Mouse (Mus musculus) cerebellum, adult 2 months (tissue): ENCODE data around the gene Ube2j1. TPM values are rescaled to one million over a fixed set of nuclear protein-coding genes. Genes with fewer than 3 reads are reported as not detected.

ENCODE experiments used
- DNase-seq, 2 experiments: peaks; one replicate each; pipeline ENCODE4 v3.0.0; 2021
- H3K27ac ChIP-seq: fragments of 200-500 bp; 2 replicates; pipeline ENCODE4 v1.5.1; 2012; ENCODE audit warnings: low read length, control low read depth, inconsistent platforms; ENCODE audit not compliant: insufficient read depth
- H3K27me3 ChIP-seq: fragments of 200-500 bp; 2 replicates; pipeline ENCODE4 v1.6.1; 2012; ENCODE audit warnings: inconsistent platforms, mild to moderate bottlenecking, low read length, moderate library complexity; ENCODE audit not compliant: control insufficient read depth, insufficient read depth
- H3K4me1 ChIP-seq: fragments of 200-500 bp; 2 replicates; pipeline ENCODE4 v1.6.1; 2011; ENCODE audit warnings: low read length; ENCODE audit not compliant: control insufficient read depth, insufficient read depth
- H3K4me3 ChIP-seq: fragments of 200-500 bp; replicated peaks from 2 replicates; pipeline ENCODE3; 2011; ENCODE audit warnings: mild to moderate bottlenecking, low read depth, low read length, control low read depth; ENCODE audit not compliant: insufficient read depth
- CTCF ChIP-seq: fragments of 200-500 bp; IDR thresholded peaks from 2 replicates; pipeline ENCODE4 v1.5.1; 2011; ENCODE audit warnings: low read depth, mild to moderate bottlenecking, control low read depth, low read length, moderate library complexity, borderline replicate concordance; ENCODE audit not compliant: insufficient read depth
- POLR2A ChIP-seq: fragments of 200-500 bp; IDR thresholded peaks from 2 replicates; pipeline ENCODE4 v1.6.1; 2011; ENCODE audit warnings: low read length, control low read depth, borderline replicate concordance; ENCODE audit not compliant: insufficient read depth
- WGBS: fragments of 180-500 bp; shearing (Covaris S2); methylation state at CpG from one replicate; pipeline ENCODE4 v1.1.7; 2018; 5-methylcytosine and 5-hydroxymethylcytosine counted together
- polyA plus RNA-seq: library from polyadenylated mRNA; depleted of rRNA; stranded (reverse); fragments of >200 nt; gene quantifications from 2 replicates; pipeline ENCODE4 v1.2.3, GENCODE M21; 2012

Ube2j1 gene
- polyA plus RNA-seq, 1 experiment = 80.8 TPM

- Histone ChIP-seq H3K4me1 (peaks cover 4% of the 10 kb centered on the region), H3K4me3 (no peak overlapping the region), H3K27ac (no peak overlapping the region), H3K27me3 (no peaks in the 10 kb centered on the region)
- 85% methylated on average over 5 of the region's 5 CpGs for WGBS
- TF ChIP-seq POLR2A (no peak), CTCF (no peak)
- no peak for DNase-seq
Observed at GRCm38 (mm10) chr4:33052650-33053049, 21.4 kb downstream of the Ube2j1 start.

- no peak for DNase-seq
- TF ChIP-seq POLR2A (no peak), CTCF (no peak)
- no peak overlapping the region for H3K27ac ChIP-seq
- peaks cover 4% of the 10 kb centered on the region for H3K4me1 ChIP-seq
- no peaks in the 10 kb centered on the region for H3K27me3 ChIP-seq
- H3K4me3 ChIP-seq = no peak overlapping the region
Observed at GRCm38 (mm10) chr4:33054426-33054825, 23.2 kb downstream of the Ube2j1 start.

- H3K4me1 ChIP-seq = peaks cover 4% of the 10 kb centered on the region
- no peaks in the 10 kb centered on the region for H3K27me3 ChIP-seq
- 95% methylated on average over 1 of the region's 1 CpGs for WGBS
- TF ChIP-seq POLR2A = no peak
- no peak for DNase-seq
- H3K27ac ChIP-seq = no peak overlapping the region
- no peak overlapping the region for H3K4me3 ChIP-seq
Observed at GRCm38 (mm10) chr4:33056317-33056716, 25.1 kb downstream of the Ube2j1 start.

GRCm38 (mm10) chr4:33057890-33058687, 26.9 kb downstream of the Ube2j1 start:
- WGBS = 77% methylated on average over 11 of the region's 11 CpGs
- Histone ChIP-seq H3K4me1 (no peaks in the 10 kb centered on the region), H3K27ac (no peak overlapping the region), H3K4me3 (no peak overlapping the region), H3K27me3 (no peaks in the 10 kb centered on the region)
- DNase-seq = no peak
- no peak for TF ChIP-seq POLR2A
- no peak for TF ChIP-seq CTCF

- 44% methylated on average over 7 of the region's 7 CpGs for WGBS
- Histone ChIP-seq H3K4me3 (no peak overlapping the region), H3K4me1 (no peaks in the 10 kb centered on the region), H3K27ac (no peak overlapping the region), H3K27me3 (no peaks in the 10 kb centered on the region)
- TF ChIP-seq POLR2A = no peak
- no peak for TF ChIP-seq CTCF
- no peak for DNase-seq
Observed at GRCm38 (mm10) chr4:33061158-33061557, 29.9 kb downstream of the Ube2j1 start.

GRCm38 (mm10) chr4:33062981-33063380, 31.8 kb downstream of the Ube2j1 start, which contains the start of gene Gabrr2:
Gene Gabrr2 (plus strand): TSS chr4:33062999.
- no peak for DNase-seq
- Histone ChIP-seq H3K4me3 (no peak within 1 kb of the TSS), H3K27me3 (no peaks in the 10 kb centered on the region), H3K27ac (no peak within 1 kb of the TSS), H3K4me1 (peaks cover 3% of the 10 kb centered on the region)
- 63% methylated on average over 4 of the region's 4 CpGs for WGBS
- TF ChIP-seq POLR2A (no peak), CTCF (no peak)

- no peak for DNase-seq
- Histone ChIP-seq H3K27me3 (no peaks in the 10 kb centered on the region), H3K4me3 (no peak overlapping the region), H3K27ac (no peak overlapping the region), H3K4me1 (peaks cover 19% of the 10 kb centered on the region)
- 88% methylated on average over 6 of the region's 6 CpGs for WGBS
- no peak for TF ChIP-seq CTCF
- no peak for TF ChIP-seq POLR2A
Observed at GRCm38 (mm10) chr4:33064986-33065385, 33.8 kb downstream of the Ube2j1 start.

- WGBS = 86% methylated on average over 14 of the region's 14 CpGs
- no peak overlapping the region for H3K27ac ChIP-seq
- TF ChIP-seq POLR2A = no peak
- TF ChIP-seq CTCF = no peak
Observed at GRCm38 (mm10) chr4:33066223-33066960, 35.2 kb downstream of the Ube2j1 start.

More at GRCm38 (mm10) chr4:33066223-33066960, 35.2 kb downstream of the Ube2j1 start:
- DNase-seq = peak in 1 of 2 experiments; percentile 7
- no peaks in the 10 kb centered on the region for H3K27me3 ChIP-seq
- H3K4me3 ChIP-seq = no peak overlapping the region
- peaks cover 22% of the 10 kb centered on the region for H3K4me1 ChIP-seq
